Mouse (Mus musculus): ENCODE data around the gene Vps26b.

DNA sequence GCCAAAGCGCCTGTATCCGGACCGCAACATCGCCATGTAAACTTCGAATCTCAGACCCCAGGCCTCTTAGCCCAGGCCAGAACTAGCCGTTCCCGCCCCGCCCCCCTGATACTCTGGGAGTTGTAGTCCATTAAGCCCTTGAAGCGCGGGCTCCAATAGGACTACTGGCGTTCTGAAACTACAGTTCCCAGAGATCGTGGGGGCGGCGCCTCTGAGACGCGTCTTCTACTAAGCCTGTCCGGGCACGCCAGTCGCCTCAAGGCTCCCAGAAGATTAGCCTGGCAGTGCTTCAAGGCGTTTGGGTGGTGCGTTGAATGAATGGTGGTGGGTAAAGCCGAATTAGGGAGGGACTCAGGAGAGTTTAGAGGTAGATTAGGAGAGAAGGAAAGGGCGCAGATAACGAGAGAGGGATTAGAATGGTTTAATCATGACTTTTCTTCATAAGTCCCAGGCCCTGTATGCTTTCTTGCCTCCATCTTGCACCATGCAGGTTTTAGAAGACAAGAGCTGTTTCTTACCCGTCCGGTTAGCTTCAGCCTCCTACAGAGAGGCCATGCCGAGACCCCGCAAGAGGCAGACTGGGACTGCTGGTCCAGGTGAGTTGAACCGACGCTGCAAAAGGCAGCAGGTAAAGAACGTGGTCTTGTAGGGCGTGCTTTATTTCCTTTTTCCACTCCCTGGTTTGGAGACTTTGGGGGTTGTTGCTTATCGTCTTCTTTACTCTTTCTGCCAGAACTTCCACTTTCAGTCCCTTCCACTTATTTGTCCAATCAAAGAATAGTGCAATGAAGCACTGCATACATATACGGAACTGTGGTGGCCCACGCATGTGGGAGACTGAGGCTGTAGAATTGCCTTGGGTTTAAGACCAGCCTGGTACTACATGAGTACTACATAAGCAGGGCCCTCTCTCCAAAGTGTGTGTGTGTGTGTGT, 30.1 kb downstream of the Vps26b start, which contains the start of the genes Acad8 and Thyn1:
- TF ChIP-seq POLR2A (IDR thresholded peaks at IDR 0.05; ENCODE audit: insufficient read depth, low read length) (peak; percentile 47), CTCF (IDR thresholded peaks at IDR 0.05; ENCODE audit: low read depth, low read length) (no peak), EP300 (IDR thresholded peaks at IDR 0.05; ENCODE audit: insufficient read depth, low read depth, low read length) (no peak)
